Mouse (Mus musculus): ENCODE data around the gene Itih1.

Gene Itih1

DNA sequence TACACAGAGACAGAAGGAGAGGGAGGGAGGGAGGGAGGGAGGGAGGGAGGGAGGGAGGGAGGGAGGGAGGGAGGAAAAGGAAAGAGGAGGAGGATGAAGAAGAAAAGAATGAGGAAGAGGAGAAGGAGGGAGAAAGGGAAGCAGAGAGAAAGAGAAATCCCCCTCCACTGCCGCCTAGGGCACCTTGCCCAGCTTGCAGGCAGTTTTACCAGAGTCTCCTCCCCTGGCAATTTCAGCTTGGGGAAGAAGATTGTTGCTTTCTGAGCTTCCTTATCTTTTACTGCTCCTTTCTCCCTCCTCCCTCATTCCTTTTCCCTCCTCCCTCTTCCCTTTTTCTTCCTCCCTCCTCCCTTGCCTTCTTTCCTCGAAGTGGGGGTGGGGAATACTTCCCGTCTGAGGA lies 40.1 kb downstream of the Itih1 start:
- DNase-seq, result no peak

DNA sequence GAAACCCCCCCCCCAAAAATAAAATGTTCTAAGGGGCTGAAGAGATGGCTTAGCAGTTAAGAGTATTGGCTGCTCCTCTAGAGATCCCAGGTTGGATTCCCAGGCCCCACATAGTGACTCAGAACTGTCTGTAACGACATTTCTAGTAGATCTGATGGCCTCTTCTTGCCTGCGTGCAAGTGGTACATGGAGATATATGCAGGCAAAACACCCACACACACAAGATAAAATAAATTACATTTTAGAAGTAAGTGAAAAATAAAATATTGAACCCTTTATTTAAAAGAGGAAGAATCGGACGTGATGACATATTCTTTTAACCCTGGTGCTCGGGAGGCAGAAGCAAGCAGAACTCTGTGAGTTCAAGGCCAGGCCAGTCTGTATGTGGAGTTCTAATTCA lies 40.5 kb downstream of the Itih1 start:
- no peak for DNase-seq

DNA sequence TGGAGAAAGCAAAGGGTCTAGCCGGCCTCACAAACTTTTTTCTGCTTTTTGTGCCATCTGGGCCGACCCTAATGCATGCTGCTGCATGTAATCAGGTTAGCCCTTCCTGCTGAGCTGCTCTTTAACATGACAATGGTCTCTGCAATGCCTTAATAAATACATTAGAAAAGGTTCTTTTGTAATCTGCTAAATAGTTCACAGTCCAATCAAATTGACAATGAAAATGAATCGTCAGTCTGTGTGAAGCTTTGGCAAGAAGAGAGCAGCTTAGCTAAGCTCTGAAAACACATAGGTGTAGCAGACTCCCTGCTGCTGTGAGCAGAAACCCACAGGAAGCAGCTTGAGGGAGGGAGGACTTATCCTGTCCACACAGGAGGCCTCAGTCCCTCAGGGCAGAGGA lies 43.1 kb downstream of the Itih1 start:
- no peak for DNase-seq

DNA sequence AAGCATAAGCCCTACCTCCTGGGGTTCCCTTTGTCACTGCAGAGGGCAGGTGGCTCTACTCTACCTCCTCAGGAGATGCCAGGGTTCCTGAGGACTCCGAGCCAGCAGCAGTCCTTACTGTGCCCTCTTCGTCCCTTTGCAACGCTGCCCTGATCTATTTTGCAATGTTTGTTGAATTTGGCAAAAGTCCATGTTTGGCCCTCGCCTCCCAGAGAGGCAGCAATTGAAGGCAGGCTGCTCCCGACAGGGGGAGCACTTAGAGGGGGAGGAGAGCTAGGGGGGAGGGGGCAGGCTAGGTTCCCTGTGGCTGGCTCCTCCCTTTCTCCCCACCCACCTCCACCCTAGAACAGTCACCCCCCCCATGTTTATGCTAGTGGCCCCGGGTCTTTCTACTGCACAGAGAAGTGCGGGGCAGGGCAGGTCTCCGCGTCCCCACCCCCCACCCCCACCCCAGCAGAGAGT lies 54.8 kb downstream of the Itih1 start:
- peak; percentile 72 for DNase-seq

DNA sequence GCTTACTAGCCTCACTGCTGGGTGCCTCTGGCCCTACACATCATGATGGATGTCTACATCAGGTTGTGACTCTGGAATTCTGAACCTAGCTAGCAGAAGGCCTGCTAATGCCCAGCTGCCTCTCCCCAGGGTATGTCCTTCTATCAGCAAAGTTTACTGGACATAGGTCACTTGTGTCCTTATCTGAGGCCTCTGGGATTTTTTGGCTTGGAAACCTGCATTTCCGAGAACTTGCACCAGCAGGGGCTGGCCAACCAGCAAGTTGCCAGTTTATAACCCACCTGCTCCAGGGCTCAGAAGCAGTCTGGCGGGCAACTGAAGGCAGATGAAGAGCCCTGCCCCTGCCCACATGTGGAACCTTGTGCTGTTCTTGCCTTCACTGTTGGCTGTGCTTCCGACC lies 56.9 kb downstream of the Itih1 start, which contains the start of gene Itih4:
Gene Itih4, plus strand, starts transcription at position 273 of the 400 bp plus-strand sequence.
- DNase-seq, result no peak

DNA sequence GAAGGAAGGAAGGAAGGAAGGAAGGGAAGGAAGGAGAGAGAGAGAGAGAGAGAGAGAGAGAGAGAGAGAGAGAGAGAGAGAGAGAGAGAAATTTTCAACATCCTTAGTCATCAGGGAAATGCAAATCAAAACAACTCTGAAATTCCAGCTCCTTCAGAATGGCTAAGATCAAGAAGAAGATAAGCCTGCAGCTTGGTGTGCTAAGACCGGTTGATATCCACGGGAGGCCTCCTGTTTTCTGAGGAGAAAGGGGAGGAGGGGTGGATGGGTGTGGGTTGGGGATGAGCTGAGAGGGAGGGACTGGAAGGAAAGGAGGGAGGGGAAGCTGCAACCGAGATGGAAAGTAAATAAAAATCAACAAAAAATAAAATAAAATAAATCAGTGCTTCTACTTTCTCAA lies 57.8 kb downstream of the Itih1 start:
- no peak for DNase-seq

DNA sequence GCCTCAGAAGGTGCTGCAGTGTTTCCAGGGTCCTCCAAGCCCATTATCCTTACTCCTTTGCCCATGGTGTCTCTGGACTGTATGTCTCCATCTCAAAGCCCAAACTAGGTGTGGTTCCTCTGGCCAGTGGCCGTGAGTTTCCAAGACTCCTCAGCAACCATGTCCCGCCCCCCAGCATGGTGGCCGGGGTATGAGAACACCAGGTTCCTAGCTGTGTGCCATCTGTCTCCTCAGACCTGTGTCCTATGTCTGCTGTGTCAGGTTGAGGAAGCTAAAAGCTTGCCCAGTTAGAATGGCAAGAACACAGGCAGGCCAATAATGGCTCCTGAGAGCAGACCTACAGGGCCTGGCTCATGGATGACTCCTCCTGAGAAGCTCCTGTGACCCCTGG lies 61.4 kb downstream of the Itih1 start:
- peak; percentile 68 for DNase-seq

DNA sequence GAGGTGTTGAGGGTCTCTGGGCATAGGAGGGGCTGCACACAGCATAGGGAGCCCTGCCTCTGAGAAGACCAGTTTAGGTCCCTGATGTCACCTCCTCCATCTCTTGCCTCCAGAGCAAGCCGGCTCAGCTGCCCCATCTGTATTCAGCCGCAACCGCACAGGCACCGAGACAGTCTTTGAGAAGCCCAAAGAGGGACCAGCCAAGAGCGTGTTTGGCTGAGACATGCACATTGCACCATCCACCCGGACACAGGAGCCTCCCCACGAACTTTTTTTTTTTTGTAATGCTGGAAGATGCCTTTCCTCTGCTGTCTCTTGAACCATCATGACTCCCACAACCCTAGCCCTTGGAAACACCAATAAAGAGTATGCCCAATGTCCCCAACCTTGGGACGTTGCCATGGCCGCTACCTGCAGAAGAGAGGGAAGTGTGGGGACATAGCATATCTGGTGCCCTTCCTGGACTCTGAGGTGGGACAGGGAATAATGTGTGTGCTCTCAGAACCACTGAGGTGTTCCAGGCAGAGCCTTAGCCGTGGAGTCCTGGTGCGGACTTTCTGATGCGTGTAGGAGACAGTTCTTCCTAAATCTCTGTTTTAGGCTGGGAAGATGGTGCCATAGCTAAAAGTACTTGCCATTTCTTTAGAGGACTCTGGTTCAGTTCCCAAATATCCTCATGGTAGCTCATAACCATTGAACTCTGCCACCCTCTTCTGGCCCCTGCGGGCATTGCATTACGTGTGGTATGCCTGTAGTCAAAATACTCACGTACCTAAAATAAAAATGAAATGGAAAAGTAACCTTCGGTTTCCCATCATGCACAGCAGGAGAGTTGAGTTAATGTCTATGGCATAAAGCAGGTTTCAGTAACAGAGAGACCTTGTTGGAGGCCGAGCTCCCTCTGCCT lies 62.0 kb downstream of the Itih1 start:
- DNase-seq, result peak; percentile 59

DNA sequence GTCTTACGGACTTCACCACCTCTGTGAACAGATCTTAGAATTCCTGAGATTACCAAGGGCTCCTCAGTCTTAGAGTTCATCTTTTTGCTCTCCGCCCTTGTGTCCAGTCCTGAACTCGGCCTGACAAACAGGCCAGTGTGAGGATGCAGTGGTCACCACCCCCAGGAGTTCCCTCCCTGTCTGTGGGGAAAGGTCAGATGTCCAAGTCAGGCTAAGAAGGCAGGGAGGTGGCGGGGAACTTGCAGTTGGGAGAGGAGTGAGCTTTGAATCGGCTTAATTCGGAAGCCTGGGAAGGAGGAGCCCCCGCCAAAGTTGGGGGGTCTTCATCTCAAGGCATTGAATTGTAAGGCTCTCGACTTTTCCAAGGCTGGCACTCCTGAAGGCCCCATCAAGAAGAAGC lies 62.8 kb downstream of the Itih1 start:
- DNase-seq, result no peak

DNA sequence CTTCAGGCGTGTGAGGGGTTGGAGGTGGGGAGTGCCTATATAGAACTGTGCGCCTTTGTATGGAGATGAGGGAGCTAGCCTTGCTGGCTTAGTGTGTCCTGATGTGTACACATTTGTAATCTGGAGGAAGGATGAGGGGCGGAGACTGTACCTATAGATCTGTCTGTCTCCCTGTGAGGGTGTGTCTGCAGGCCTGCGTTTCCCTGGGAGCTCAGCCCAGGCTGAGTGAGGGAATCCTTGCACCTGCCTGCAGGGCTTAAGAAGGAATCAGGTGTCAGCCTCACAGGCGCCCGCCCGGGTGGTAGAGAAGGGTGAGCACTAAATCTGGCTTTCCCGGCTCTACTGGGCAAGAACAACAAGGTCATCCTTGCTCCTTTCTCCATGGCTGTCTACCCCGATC lies 63.3 kb downstream of the Itih1 start:
- DNase-seq, result no peak

Measured in cerebellum, adult 11-12 months (tissue).